Mouse (Mus musculus) embryo, embryonic 11.5 days (tissue): Measurements from ENCODE around the gene Fgfr1op2.

ENCODE experiments used
- DNase-seq: peaks from one replicate; pipeline ENCODE4 v3.0.0-alpha.2; 2012; ENCODE audit warnings: low read depth, low spot score

Gene Fgfr1op2

DNA sequence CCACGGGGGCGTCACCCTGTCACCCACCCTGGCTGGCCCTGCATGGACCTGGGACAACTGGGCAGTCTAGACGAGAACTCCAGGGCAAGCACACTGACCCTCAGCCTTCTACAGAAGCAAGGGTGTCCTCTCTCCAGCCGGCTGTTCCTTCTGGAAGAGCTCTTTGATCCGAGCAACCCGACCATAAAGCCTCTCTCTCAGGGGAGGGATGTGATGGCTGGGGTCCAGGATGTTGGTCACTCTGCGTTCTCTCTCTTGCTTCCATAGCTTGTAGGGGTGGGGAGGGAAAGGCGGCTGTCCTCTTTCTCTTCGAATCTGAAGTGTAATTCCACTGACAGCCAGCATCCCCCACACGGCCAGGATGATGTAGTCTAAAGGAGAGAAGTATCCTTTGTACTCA, 26.6 kb downstream of the Fgfr1op2 start:
- no peak for DNase-seq

GRCm38 (mm10) chr6:146611385-146611784, 34.4 kb downstream of the Fgfr1op2 start:
- DNase-seq = no peak

DNA sequence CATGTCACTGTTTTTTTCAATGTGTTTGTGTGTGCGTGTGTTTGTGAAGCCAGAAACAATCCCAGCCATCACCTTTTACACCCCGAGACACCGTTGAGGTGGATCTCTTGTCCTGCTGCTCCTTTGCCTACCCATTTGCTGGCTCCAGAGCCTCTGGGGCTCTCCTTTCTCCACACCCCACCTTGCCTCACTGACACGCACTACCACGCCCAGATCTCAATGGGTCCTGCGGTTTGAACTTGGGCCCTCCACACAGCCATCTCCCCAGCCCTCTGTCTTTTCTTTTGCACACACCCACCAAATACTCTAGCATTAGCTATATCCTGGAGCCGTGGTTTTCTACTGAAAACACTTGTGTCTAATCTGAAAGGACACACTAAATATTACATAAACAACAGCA, 34.9 kb downstream of the Fgfr1op2 start:
- DNase-seq = no peak

- no peak for DNase-seq
These were observed 35.7 kb downstream of the Fgfr1op2 start for GRCm38 (mm10) chr6:146612736-146613135.

GRCm38 (mm10) chr6:146613907-146614306, 36.9 kb downstream of the Fgfr1op2 start:
- DNase-seq = no peak

GRCm38 (mm10) chr6:146614541-146614940, 37.5 kb downstream of the Fgfr1op2 start:
- no peak for DNase-seq

DNA sequence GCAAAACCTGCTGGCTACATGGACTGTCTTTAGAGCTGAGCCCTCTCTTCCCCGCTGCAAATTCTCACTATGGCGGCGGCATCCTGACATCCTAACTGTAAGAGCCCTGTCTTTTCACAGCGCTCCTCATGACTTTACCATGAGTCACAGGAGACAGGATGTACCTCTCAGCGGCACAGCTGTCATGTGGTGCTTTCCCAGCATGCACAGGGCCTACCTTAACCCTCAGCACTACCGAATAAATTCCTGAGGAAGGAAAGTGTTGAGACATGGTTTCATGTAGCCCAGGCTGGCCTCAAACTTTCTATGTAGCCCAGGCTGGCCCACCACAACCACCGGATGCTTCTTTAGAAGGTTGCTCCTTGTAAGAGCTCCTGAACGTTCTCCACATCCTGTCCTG, 38.9 kb downstream of the Fgfr1op2 start:
- no peak for DNase-seq

DNA sequence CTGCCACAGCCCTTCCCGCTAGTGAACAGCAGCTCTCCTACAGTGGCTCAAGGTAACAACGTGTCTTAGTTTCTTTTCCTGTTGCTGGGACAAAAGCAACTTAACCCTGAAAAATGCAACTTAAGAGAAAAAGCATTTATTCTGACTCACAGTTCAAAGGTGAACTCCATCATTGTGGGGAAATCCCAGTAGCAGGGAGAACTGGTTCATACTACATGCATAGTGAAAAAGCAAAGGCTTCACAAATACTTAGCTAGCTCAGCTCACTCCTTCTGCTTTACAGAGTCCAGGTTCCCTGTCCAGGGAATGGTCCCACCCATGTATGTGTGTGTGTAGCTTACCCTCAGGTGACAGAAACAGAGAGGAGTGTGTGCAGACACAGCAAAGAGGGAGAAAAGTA, 39.7 kb downstream of the Fgfr1op2 start:
- no peak for DNase-seq

- no peak for DNase-seq
These were observed 51.1 kb downstream of the Fgfr1op2 start for GRCm38 (mm10) chr6:146628123-146628522.

GRCm38 (mm10) chr6:146629781-146630756, 53.1 kb downstream of the Fgfr1op2 start:
- DNase-seq = no peak

GRCm38 (mm10) chr6:146630961-146631360, 54.0 kb downstream of the Fgfr1op2 start:
- DNase-seq = no peak

DNA sequence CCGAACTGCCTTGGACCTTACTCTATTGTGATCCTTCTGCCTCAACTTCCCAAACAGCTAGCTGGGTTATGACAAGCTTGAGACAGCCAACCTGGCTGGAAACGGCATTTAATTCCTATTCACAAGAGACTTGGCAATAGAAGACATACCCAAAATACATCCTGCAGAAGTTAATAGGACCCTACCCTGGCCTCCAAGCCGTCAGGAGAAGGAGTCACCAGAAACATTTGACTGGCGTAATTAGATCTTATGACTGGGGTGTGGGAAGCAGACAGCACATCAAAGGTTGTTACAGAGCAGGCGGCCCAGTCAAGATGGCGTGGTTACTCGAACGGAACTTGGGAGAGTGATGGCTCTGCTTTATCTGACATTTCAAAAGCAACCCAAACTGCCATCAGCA, 54.8 kb downstream of the Fgfr1op2 start:
- no peak for DNase-seq

DNA sequence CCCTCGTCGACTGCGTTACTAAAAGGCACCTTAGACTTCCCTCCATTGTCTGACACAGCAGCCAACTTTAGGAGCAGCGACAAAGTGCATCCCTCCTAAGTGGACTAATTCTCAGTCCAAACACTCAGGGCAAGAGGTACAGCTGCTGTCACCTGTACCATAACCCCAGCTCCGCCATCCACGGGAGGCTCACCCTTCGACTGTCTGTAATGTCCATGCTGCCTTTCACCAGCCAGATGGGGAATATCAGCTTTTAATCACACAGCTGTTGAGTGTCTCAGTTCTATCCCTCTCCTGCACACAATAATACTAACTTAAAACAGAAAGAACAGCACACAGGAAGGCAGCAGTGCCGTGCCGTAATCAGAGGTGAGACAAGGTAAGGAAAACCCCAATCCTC, 55.4 kb downstream of the Fgfr1op2 start:
- DNase-seq = no peak

- no peak for DNase-seq
These were observed 56.1 kb downstream of the Fgfr1op2 start for GRCm38 (mm10) chr6:146633097-146633496.

- no peak for DNase-seq
These were observed 56.6 kb downstream of the Fgfr1op2 start for GRCm38 (mm10) chr6:146633629-146634014.

- DNase-seq = peak; percentile 79
These were observed 57.2 kb downstream of the Fgfr1op2 start for GRCm38 (mm10) chr6:146634015-146634722.

DNA sequence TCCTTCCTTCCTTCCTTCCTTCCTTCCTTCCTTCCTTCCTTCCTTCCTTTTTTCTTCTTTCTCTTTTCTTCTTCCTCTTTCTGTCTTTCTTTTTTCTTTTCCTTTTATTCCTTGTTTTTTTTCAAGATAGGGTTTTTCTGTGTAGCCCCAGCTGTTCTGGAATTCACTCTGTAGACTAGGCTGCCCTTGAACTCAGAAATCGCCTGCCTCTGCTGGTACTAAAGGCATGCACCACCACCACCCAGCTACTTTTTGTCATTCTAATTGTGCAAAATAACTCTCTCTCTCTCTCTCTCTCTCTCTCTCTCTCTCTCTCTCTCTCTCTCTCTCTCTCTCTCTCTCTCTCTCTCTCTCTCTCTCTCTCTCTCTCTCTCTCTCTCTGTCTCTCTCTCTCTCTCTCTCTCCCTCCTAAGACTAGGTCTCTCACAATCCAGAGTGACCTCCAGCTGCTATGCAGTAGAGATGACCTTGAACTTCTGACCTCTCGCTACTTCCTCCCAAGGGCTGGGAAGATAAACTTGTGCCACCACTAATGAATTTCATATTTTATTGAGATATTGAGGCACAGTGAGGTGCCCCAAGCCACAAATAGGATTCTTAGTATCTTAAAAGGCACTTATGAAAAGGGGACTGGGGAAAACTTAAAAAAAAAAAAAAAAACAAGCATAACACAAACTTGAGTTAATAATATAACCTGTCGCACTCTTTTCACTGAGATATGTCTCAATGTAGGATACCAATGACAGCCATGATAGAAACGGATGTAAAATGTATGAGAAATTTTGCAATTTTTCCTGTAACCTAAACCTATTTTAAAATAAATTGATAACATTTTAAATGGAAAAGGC, 58.0 kb downstream of the Fgfr1op2 start:
- no peak for DNase-seq

- no peak for DNase-seq
These were observed 59.5 kb downstream of the Fgfr1op2 start for GRCm38 (mm10) chr6:146636482-146636881.

GRCm38 (mm10) chr6:146640068-146640965, 63.3 kb downstream of the Fgfr1op2 start:
- DNase-seq = no peak

GRCm38 (mm10) chr6:146640991-146641390, 64.0 kb downstream of the Fgfr1op2 start:
- no peak for DNase-seq
